Mouse (Mus musculus): ENCODE data around the gene Prdm12. TPM values are rescaled to one million over a fixed set of nuclear protein-coding genes. Genes with fewer than 3 reads are reported as not detected.

The Prdm12 gene
- total RNA-seq, 1 experiment: 0.13 TPM

GRCm38 (mm10) chr2:31610922-31611321, 28.9 kb upstream of the Prdm12 start:
- no peaks in the 10 kb centered on the region for H3K9me3 ChIP-seq (ENCODE audit: control insufficient read depth, insufficient read depth, low read depth, low read length)
- H3K4me3 ChIP-seq (ENCODE audit: insufficient read depth in 1 of 2, low read depth in 1 of 2, low read length in 2 of 2, poor library complexity in 1 of 2, severe bottlenecking in 1 of 2): no peak overlapping the region
- H3K36me3 ChIP-seq (ENCODE audit: control insufficient read depth, insufficient read depth, low read length, poor library complexity, severe bottlenecking): peaks cover 88% of the 10 kb centered on the region
- no peak overlapping the region for H3K27ac ChIP-seq (ENCODE audit: insufficient read depth, low read depth, low read length, poor library complexity, severe bottlenecking)
- DNase-seq (ENCODE audit: low read depth, low spot score): no peak
- in situ Hi-C loops (cut with MboI; ENCODE audit: low sequenced_read_pairs in 2 of 2, unreplicated experiment in 2 of 2): no loop called here
- no peak overlapping the region for H3K9ac ChIP-seq (ENCODE audit: insufficient read depth, low read depth, low read length, poor library complexity, severe bottlenecking)
- TF ChIP-seq ZNF384 (IDR thresholded peaks at IDR 0.05; ENCODE audit: low read depth, low read length) (no peak), MAFK (IDR thresholded peaks at IDR 0.05; ENCODE audit: insufficient read depth, low read depth, low read length) (no peak), CHD2 (IDR thresholded peaks at IDR 0.05; ENCODE audit: low read depth, low read length) (no peak), ZC3H11A (IDR thresholded peaks at IDR 0.05; ENCODE audit: borderline replicate concordance, low read depth, low read length) (no peak), HCFC1 (IDR thresholded peaks at IDR 0.05; ENCODE audit: borderline replicate concordance, insufficient read depth, low read length) (no peak)
- H3K4me1 ChIP-seq (ENCODE audit: control insufficient read depth in 2 of 2, insufficient read depth in 2 of 2, low read length in 2 of 2, poor library complexity in 1 of 2): peaks cover 3 to 20% of the 10 kb centered on the region in 2 experiments; a peak in 3 of 4 replicates

GRCm38 (mm10) chr2:31611400-31611799, 28.4 kb upstream of the Prdm12 start:
- TF ChIP-seq CHD2 (IDR thresholded peaks at IDR 0.05; ENCODE audit: low read depth, low read length) (no peak), ZNF384 (IDR thresholded peaks at IDR 0.05; ENCODE audit: low read depth, low read length) (no peak), ZC3H11A (IDR thresholded peaks at IDR 0.05; ENCODE audit: borderline replicate concordance, low read depth, low read length) (no peak), MAFK (IDR thresholded peaks at IDR 0.05; ENCODE audit: insufficient read depth, low read depth, low read length) (no peak), HCFC1 (IDR thresholded peaks at IDR 0.05; ENCODE audit: borderline replicate concordance, insufficient read depth, low read length) (no peak)
- in situ Hi-C loops (cut with MboI; ENCODE audit: low sequenced_read_pairs in 2 of 2, unreplicated experiment in 2 of 2): no loop called here
- no peak overlapping the region for H3K9ac ChIP-seq (ENCODE audit: insufficient read depth, low read depth, low read length, poor library complexity, severe bottlenecking)
- peaks cover 3 to 20% of the 10 kb centered on the region in 2 experiments; a peak in 3 of 4 replicates for H3K4me1 ChIP-seq (ENCODE audit: control insufficient read depth in 2 of 2, insufficient read depth in 2 of 2, low read length in 2 of 2, poor library complexity in 1 of 2)
- DNase-seq (ENCODE audit: low read depth, low spot score): no peak
- H3K27ac ChIP-seq (ENCODE audit: insufficient read depth, low read depth, low read length, poor library complexity, severe bottlenecking): no peak overlapping the region
- H3K4me3 ChIP-seq (ENCODE audit: insufficient read depth in 1 of 2, low read depth in 1 of 2, low read length in 2 of 2, poor library complexity in 1 of 2, severe bottlenecking in 1 of 2): no peak overlapping the region
- H3K9me3 ChIP-seq (ENCODE audit: control insufficient read depth, insufficient read depth, low read depth, low read length): no peaks in the 10 kb centered on the region
- peaks cover 84% of the 10 kb centered on the region for H3K36me3 ChIP-seq (ENCODE audit: control insufficient read depth, insufficient read depth, low read length, poor library complexity, severe bottlenecking)

GRCm38 (mm10) chr2:31612627-31613026, 27.2 kb upstream of the Prdm12 start:
- DNase-seq (ENCODE audit: low read depth, low spot score): no peak
- H3K4me3 ChIP-seq (ENCODE audit: insufficient read depth in 1 of 2, low read depth in 1 of 2, low read length in 2 of 2, poor library complexity in 1 of 2, severe bottlenecking in 1 of 2): no peak overlapping the region
- H3K4me1 ChIP-seq (ENCODE audit: control insufficient read depth in 2 of 2, insufficient read depth in 2 of 2, low read length in 2 of 2, poor library complexity in 1 of 2): peaks cover 8 to 22% of the 10 kb centered on the region in 2 experiments; a peak in 3 of 4 replicates
- in situ Hi-C loops (cut with MboI; ENCODE audit: low sequenced_read_pairs in 2 of 2, unreplicated experiment in 2 of 2): no loop called here
- no peak overlapping the region for H3K9ac ChIP-seq (ENCODE audit: insufficient read depth, low read depth, low read length, poor library complexity, severe bottlenecking)
- H3K36me3 ChIP-seq (ENCODE audit: control insufficient read depth, insufficient read depth, low read length, poor library complexity, severe bottlenecking): peaks cover 79% of the 10 kb centered on the region
- H3K9me3 ChIP-seq (ENCODE audit: control insufficient read depth, insufficient read depth, low read depth, low read length): no peaks in the 10 kb centered on the region
- TF ChIP-seq CHD2 (IDR thresholded peaks at IDR 0.05; ENCODE audit: low read depth, low read length) (no peak), MAFK (IDR thresholded peaks at IDR 0.05; ENCODE audit: insufficient read depth, low read depth, low read length) (no peak), ZC3H11A (IDR thresholded peaks at IDR 0.05; ENCODE audit: borderline replicate concordance, low read depth, low read length) (no peak), ZNF384 (IDR thresholded peaks at IDR 0.05; ENCODE audit: low read depth, low read length) (no peak), HCFC1 (IDR thresholded peaks at IDR 0.05; ENCODE audit: borderline replicate concordance, insufficient read depth, low read length) (no peak)
- no peak overlapping the region for H3K27ac ChIP-seq (ENCODE audit: insufficient read depth, low read depth, low read length, poor library complexity, severe bottlenecking)

GRCm38 (mm10) chr2:31613781-31614180, 26.1 kb upstream of the Prdm12 start:
- in situ Hi-C loops (cut with MboI; ENCODE audit: low sequenced_read_pairs in 2 of 2, unreplicated experiment in 2 of 2): no loop called here
- no peak overlapping the region for H3K9ac ChIP-seq (ENCODE audit: insufficient read depth, low read depth, low read length, poor library complexity, severe bottlenecking)
- no peaks in the 10 kb centered on the region for H3K9me3 ChIP-seq (ENCODE audit: control insufficient read depth, insufficient read depth, low read depth, low read length)
- H3K4me3 ChIP-seq (ENCODE audit: insufficient read depth in 1 of 2, low read depth in 1 of 2, low read length in 2 of 2, poor library complexity in 1 of 2, severe bottlenecking in 1 of 2): no peak overlapping the region
- H3K27ac ChIP-seq (ENCODE audit: insufficient read depth, low read depth, low read length, poor library complexity, severe bottlenecking): no peak overlapping the region
- DNase-seq (ENCODE audit: low read depth, low spot score): no peak
- H3K4me1 ChIP-seq (ENCODE audit: control insufficient read depth in 2 of 2, insufficient read depth in 2 of 2, low read length in 2 of 2, poor library complexity in 1 of 2): peaks cover 8 to 30% of the 10 kb centered on the region in 2 experiments; a peak in 3 of 4 replicates
- peaks cover 70% of the 10 kb centered on the region for H3K36me3 ChIP-seq (ENCODE audit: control insufficient read depth, insufficient read depth, low read length, poor library complexity, severe bottlenecking)
- TF ChIP-seq ZNF384 (IDR thresholded peaks at IDR 0.05; ENCODE audit: low read depth, low read length): no peak
- TF ChIP-seq MAFK (IDR thresholded peaks at IDR 0.05; ENCODE audit: insufficient read depth, low read depth, low read length): no peak
- no peak for TF ChIP-seq ZC3H11A (IDR thresholded peaks at IDR 0.05; ENCODE audit: borderline replicate concordance, low read depth, low read length)
- TF ChIP-seq HCFC1 (IDR thresholded peaks at IDR 0.05; ENCODE audit: borderline replicate concordance, insufficient read depth, low read length): no peak
- no peak for TF ChIP-seq CHD2 (IDR thresholded peaks at IDR 0.05; ENCODE audit: low read depth, low read length)
